Mouse (Mus musculus) embryonic facial prominence, embryonic 14.5 days (tissue): Measurements from ENCODE around the gene Stum. TPM values are rescaled to one million over a fixed set of nuclear protein-coding genes. Genes with fewer than 3 reads are reported as not detected.
A peak's percentile ranks its signal among the peaks of the same experiment; 100 is the strongest.
"Not testable (repeated sequence)": the region's sequence is repeated elsewhere in the genome, so short reads cannot be mapped to it uniquely, and the experiment has no call there.

Source experiments
- ATAC-seq: fragments of 200-750 bp; cut with Nextera tagmentation; 2 replicates; pipeline ENCODE4 v1.8.0; 2017; ENCODE audit warnings: low read depth, moderate number of reproducible peaks, moderate TSS enrichment
- DNase-seq: peaks from one replicate; pipeline ENCODE4 v3.0.0-alpha.2; 2015; ENCODE audit warnings: low spot score
- H3K27ac ChIP-seq: fragments of 300-500 bp; sonication (generic); replicated peaks from 2 replicates; pipeline ENCODE4 v1.5.1; 2014; ENCODE audit warnings: low read depth, mild to moderate bottlenecking, low read length, moderate library complexity
- H3K27me3 ChIP-seq: fragments of 300-500 bp; sonication (generic); replicated peaks from 2 replicates; pipeline ENCODE4 v1.6.1; 2014; ENCODE audit warnings: low read length; ENCODE audit not compliant: control insufficient read depth, insufficient read depth
- H3K36me3 ChIP-seq: fragments of 300-500 bp; sonication (generic); 2 replicates; pipeline ENCODE4 v1.6.1; 2014; ENCODE audit warnings: low read length, mixed read lengths; ENCODE audit not compliant: control insufficient read depth, insufficient read depth
- H3K4me1 ChIP-seq: fragments of 300-500 bp; sonication (generic); 2 replicates; pipeline ENCODE4 v1.6.1; 2014; ENCODE audit warnings: antibody characterized with exemption, low read length; ENCODE audit not compliant: control insufficient read depth, insufficient read depth
- H3K4me2 ChIP-seq: fragments of 300-500 bp; sonication (generic); 2 replicates; pipeline ENCODE4 v1.6.1; 2014; ENCODE audit warnings: low read depth, mild to moderate bottlenecking, low read length, moderate library complexity, mixed read lengths
- H3K4me3 ChIP-seq: fragments of 300-500 bp; sonication (generic); 2 replicates; pipeline ENCODE4 v1.5.1; 2014; ENCODE audit warnings: low read depth, mild to moderate bottlenecking, low read length
- H3K9ac ChIP-seq: fragments of 300-500 bp; sonication (generic); 2 replicates; pipeline ENCODE4 v1.6.1; 2014; ENCODE audit warnings: low read depth, mild to moderate bottlenecking, low read length, moderate library complexity, mixed read lengths
- H3K9me3 ChIP-seq: fragments of 300-500 bp; sonication (generic); 2 replicates; pipeline ENCODE4 v1.6.1; 2016; ENCODE audit warnings: low read length; ENCODE audit not compliant: control insufficient read depth
- WGBS: fragments of 180-500 bp; shearing (Covaris S2); extraction: QIAGEN DNeasy Blood & Tissue Kit; methylation state at CpG from one replicate; pipeline ENCODE4 v1.1.7; 2014; 5-methylcytosine and 5-hydroxymethylcytosine counted together
- polyA plus RNA-seq: library from polyadenylated mRNA; unstranded; fragments of >200 nt; fragmentation: Nextera tagmentation; extraction: Ambion mirVana; gene quantifications from 2 replicates; pipeline ENCODE4 v1.2.1, GENCODE M21; 2014

The Stum gene
- polyA plus RNA-seq, 1 experiment from 2014 or later, result 4.0 TPM

DNA sequence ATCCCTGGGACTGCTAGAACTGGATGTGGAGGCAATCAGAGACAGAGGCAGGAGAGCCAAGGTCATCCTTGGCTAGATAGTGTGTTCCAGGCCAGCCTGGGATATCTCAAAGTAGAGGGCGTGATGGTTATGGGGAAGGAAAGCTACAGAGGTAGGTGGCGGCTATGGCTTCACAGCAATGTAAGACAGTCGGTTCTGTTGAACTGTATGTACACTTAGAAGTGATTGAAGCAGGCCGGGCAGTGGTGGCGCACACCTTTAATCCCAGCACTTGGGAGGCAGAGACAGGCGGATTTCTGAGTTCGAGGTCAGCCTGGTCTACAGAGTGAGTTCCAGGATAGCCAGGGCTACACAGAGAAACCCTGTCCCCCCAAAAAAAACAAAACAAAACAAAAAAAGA lies 35.6 kb upstream of the Stum start:
- ATAC-seq, H3K36me3 ChIP-seq: not testable (repeated sequence)

DNA sequence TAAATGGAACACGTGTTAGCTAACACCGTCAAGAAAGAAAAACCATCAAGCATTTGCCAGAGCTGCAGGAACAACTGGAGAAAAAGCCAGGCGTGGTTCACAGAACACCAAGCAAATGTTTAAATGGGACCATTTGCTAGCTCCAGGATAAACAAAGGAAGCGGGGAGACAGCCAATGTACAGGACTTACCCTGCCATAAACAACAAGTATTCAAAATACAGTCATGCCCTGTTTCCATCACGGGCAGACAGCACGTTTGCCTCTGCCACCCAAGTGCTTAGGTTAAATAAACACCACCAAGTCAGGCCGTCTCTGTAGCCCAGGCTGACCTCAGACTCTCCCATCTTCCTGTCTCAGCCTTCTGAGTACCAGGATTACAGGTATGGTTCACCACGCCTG lies 35.1 kb upstream of the Stum start:
- 68% methylated on average over 8 of the region's 8 CpGs for WGBS
- no peaks in the 10 kb centered on the region for H3K9me3 ChIP-seq
- H3K4me3 ChIP-seq, result no peak overlapping the region
- ATAC-seq (no peak), DNase-seq (no peak)
- H3K36me3 ChIP-seq, result no peaks in the 10 kb centered on the region
- H3K9ac ChIP-seq, result no peak overlapping the region
- no peak overlapping the region for H3K4me2 ChIP-seq
- no peaks in the 10 kb centered on the region for H3K27me3 ChIP-seq
- no peak overlapping the region for H3K27ac ChIP-seq
- H3K4me1 ChIP-seq, result peaks cover 23% of the 10 kb centered on the region

More for the DNA sequence above, 35.6 kb upstream of the Stum start:
- H3K9ac ChIP-seq, H3K4me2 ChIP-seq, DNase-seq, H3K27ac ChIP-seq, H3K27me3 ChIP-seq, H3K4me3 ChIP-seq, H3K9me3 ChIP-seq: not testable (repeated sequence)
- H3K4me1 ChIP-seq, result peaks cover 23% of the 10 kb centered on the region
- WGBS, result 95% methylated on average over 7 of the region's 7 CpGs

DNA sequence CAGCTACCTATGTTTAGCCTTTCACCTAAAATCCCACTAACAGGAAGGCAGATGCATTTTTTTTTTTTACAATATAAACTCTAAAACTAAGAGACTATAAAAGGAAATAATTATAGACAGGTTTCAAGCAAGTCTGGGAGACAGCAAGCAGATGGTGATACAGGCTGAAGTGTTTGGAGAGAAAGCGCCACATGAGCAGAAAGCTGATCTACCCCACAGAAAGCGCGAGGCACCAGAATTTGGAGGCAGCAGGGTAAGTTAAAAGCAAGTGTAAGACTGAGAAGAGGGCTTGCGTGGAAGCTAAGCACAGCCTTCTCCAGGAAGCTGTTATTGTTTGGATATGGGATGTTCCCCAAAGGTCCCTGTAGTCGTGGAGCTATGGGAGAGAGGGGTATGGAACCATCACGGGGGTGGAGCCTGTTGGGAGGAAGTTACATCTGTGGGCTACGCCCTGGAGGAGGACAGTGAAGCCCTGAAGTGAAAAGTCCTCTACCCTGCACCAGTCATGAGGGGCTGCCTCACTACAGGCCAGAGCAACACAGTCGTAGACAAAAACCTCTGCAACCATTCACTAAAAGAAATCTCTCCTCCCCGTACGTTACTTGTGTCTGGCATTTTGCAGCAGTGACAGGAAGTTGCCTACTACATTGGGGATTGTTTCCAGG lies 34.2 kb upstream of the Stum start:
- WGBS, result 62% methylated on average over 10 of the region's 10 CpGs
- Histone ChIP-seq H3K27me3 (no peaks in the 10 kb centered on the region), H3K4me2 (no peak overlapping the region), H3K9me3 (no peaks in the 10 kb centered on the region), H3K36me3 (no peaks in the 10 kb centered on the region), H3K9ac (no peak overlapping the region; the same call in 1 of the 2 replicates), H3K4me3 (no peak overlapping the region), H3K27ac (no peak overlapping the region), H3K4me1 (peaks cover 23% of the 10 kb centered on the region)
- no peak for DNase-seq
- no peak for ATAC-seq

DNA sequence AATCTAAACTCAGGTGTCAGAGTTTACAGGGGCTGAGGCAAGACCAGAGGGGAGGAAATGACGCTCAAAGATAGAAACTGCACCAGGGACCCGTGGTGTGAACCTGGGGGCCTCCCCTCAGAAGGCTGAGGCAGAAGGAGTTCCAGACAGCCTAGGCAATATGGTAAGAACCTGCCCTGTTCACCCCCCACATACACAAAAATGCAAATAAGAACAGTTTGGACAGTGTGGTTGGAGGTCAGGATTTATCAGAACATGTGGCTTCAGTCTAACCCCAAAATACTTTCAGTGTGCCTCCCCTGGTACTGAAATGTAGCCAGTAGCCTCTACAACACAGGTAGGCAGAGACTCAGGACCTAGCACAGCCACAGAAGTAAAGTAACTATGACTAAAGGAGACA lies 30.8 kb upstream of the Stum start:
- DNase-seq (no peak), ATAC-seq (no peak)
- peaks cover 10% of the 10 kb centered on the region for H3K4me1 ChIP-seq
- 91% methylated on average over 2 of the region's 2 CpGs for WGBS
- H3K27ac ChIP-seq, result no peak overlapping the region
- H3K4me3 ChIP-seq, result no peak overlapping the region
- H3K9ac ChIP-seq, result no peak overlapping the region
- no peak overlapping the region for H3K4me2 ChIP-seq
- H3K36me3 ChIP-seq, result no peaks in the 10 kb centered on the region
- no peaks in the 10 kb centered on the region for H3K9me3 ChIP-seq
- no peaks in the 10 kb centered on the region for H3K27me3 ChIP-seq

DNA sequence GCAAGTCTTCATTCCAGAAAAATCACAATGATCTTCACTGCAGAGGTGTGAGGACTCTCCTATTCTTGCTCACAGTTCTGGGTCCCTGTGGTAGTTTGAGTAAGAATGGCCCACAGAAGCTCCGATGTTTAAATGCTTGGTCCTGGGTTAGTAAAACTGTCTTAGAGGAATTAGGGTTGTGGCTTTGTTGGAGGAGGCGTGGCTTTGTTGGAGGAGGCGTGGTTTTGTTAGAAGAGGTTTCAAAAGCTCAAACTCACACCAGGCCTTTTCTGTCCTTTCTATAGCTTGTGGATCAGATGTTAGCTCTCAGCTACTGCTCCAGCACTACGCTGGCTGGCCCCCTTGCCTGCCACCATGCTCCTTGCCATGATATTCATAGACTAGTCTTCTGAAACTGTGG lies 27.6 kb upstream of the Stum start:
- no peaks in the 10 kb centered on the region for H3K36me3 ChIP-seq
- peaks cover 5% of the 10 kb centered on the region for H3K4me1 ChIP-seq
- H3K4me3 ChIP-seq, result no peak overlapping the region
- WGBS, result 46% methylated on average over 4 of the region's 4 CpGs
- ATAC-seq, result peak; percentile 20; the same call in 1 of the 2 replicates
- H3K4me2 ChIP-seq, result 0 out of 2 replicates have a peak overlapping the region, but pooled peaks have one; percentile 7
- H3K9ac ChIP-seq, result no peak overlapping the region
- H3K27me3 ChIP-seq, result no peaks in the 10 kb centered on the region
- no peaks in the 10 kb centered on the region for H3K9me3 ChIP-seq
- no peak for DNase-seq
- H3K27ac ChIP-seq, result no peak overlapping the region

DNA sequence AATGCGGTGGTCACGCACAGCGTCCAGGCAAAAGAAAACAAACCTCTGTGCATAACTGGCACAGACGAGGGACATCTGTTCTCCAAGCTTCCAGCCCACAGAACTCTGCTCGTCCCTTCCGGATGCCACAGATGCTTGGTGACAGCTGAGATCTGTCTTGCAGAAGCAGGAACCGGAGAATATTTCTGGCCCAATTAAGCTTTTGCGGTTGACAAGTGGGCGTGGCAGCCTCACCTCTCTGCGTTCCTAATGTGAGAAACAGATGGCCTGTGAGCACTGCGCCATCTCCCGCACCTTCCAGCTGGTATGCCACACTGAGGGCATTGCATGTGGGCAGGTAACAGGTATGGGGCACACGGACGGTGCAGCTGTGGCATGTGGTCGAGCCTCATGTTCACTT lies 27.1 kb upstream of the Stum start:
- Histone ChIP-seq H3K36me3 (no peaks in the 10 kb centered on the region), H3K9ac (no peak overlapping the region), H3K4me2 (0 out of 2 replicates have a peak overlapping the region, but pooled peaks have one; percentile 7), H3K27ac (no peak overlapping the region), H3K4me3 (no peak overlapping the region), H3K27me3 (no peaks in the 10 kb centered on the region), H3K4me1 (peaks cover 5% of the 10 kb centered on the region), H3K9me3 (no peaks in the 10 kb centered on the region)
- WGBS, result 35% methylated on average over 15 of the region's 15 CpGs
- DNase-seq (peak; percentile 84), ATAC-seq (peak; percentile 70)

DNA sequence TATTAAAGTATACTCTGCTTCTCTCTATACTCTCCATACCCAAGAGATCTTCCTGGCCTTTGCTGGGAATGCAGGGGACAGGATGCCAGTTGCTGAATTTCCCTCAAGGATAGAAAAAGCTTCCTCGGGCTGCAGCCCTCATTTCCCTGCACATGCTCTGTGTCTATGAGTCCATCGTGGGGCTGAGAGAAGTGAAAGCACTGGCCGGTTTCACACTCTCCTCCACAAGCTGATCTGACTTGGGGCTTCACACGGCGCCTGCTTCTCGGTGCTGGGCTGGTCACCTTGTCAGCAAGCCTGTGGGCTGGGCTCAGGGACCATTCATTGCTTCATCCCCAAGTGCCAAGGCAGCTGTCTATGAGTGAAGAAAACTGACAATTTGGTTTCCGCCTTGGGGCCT lies 25.4 kb upstream of the Stum start:
- Histone ChIP-seq H3K27ac (no peak overlapping the region), H3K36me3 (no peaks in the 10 kb centered on the region), H3K27me3 (no peaks in the 10 kb centered on the region), H3K4me2 (no peak overlapping the region), H3K4me3 (no peak overlapping the region), H3K9me3 (no peaks in the 10 kb centered on the region), H3K4me1 (no peaks in the 10 kb centered on the region; the same call in 1 of the 2 replicates), H3K9ac (no peak overlapping the region)
- ATAC-seq, result no peak
- 73% methylated on average over 7 of the region's 7 CpGs for WGBS
- DNase-seq, result no peak

DNA sequence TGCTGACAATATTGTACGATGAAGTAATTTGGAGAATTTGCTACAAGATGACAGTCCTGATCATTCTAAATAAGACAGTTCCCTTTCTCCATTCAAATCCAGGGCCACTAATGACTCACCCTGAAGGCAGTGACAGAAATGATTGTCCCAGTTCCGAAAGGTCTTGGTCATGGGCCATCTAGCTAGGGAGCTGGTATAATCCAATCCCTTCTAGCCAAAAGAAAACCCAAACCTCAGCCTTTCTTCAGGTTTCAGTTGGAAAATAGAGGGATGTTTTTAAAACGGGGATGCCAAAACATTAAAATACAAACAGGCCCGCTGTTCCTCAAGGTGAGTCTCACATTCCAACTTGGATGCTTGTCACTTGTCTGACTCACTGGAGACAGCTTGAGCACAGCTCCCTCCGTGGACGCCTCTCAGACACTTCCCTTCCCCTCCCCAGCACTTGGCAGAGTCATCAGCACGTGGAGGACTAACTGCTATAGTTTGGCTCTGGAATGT lies 24.0 kb upstream of the Stum start:
- no peak overlapping the region for H3K4me2 ChIP-seq
- H3K4me1 ChIP-seq, result no peaks in the 10 kb centered on the region; the same call in 1 of the 2 replicates
- H3K27me3 ChIP-seq, result no peaks in the 10 kb centered on the region
- WGBS, result 62% methylated on average over 7 of the region's 7 CpGs
- no peaks in the 10 kb centered on the region for H3K36me3 ChIP-seq
- no peak overlapping the region for H3K27ac ChIP-seq
- no peak overlapping the region for H3K4me3 ChIP-seq
- ATAC-seq (no peak), DNase-seq (no peak)
- no peak overlapping the region for H3K9ac ChIP-seq
- no peaks in the 10 kb centered on the region for H3K9me3 ChIP-seq

DNA sequence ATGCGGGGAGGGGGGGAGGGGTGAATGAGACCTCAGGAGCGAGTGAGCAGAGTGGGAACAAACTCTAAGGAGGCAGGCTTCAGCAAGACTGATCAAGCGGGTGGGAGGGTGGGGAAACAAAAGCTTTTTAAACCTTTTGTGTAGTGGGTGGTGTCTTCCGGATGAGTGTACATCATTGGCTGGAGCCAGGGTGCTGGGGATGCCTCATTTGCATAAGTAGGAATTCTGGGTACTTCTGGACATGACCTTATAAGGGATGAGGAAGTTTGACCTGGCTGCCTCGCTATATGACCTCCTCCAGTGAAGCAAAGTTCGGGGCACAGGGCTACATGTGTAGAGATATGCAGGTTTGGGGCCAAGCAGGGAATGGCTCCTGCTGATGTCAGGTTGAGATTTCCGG lies 23.0 kb upstream of the Stum start:
- Histone ChIP-seq H3K27me3 (no peaks in the 10 kb centered on the region), H3K36me3 (no peaks in the 10 kb centered on the region), H3K4me1 (no peaks in the 10 kb centered on the region; the same call in 1 of the 2 replicates), H3K4me2 (no peak overlapping the region), H3K9ac (no peak overlapping the region), H3K4me3 (no peak overlapping the region), H3K27ac (no peak overlapping the region), H3K9me3 (no peaks in the 10 kb centered on the region)
- WGBS, result 89% methylated on average over 7 of the region's 7 CpGs
- ATAC-seq (no peak), DNase-seq (no peak)
